Mouse (Mus musculus) testis, postnatal 14 days (tissue): ENCODE measurements around the gene 3830417A13Rik.

Experiments
- DNase-seq: peaks from one replicate; pipeline ENCODE4 v3.0.0; 2021; ENCODE audit warnings: low spot score

3830417A13Rik gene

DNA sequence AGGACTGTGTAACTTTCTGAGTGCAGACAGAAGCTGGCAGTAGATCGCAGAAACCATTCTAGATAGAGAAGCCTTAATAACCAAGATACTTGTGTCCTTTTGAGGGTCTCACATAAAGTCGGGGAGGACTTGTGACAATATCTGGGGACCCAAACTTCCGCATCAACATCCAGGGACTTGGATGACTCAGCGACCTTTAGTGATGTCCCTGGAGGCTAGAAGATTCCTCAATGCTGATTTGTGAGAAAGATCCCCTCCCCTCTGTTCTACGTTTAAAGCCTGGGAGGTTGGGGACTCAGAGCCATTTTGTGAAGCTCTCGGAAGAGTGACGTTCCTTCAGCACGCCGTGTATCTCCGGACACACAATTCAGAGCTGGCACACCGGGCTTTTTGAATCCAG, at the start of gene 3830417A13Rik:
TSS of gene 3830417A13Rik (plus strand) at position 301 of the 400 bp plus-strand sequence.
- no peak for DNase-seq

DNA sequence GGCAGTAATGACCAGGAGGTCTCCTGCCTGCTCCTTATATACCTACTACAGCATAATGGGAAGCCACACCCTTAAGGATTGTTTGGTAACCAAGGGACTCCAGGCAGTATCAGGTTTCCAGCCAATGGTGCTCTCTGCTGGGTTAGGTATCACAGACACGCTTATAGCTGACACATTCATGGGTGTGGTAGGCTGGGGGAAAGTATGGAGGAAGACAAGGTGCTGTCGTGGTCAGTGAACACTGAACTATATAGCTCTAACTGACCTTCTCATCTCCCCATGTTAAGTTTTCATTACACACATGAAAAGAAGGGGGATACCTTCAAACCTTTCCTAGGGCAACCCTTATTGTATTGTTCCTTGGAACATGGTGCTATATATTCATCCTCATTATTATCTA, 21.2 kb upstream of the 3830417A13Rik start, which contains the start of gene Gm6760:
TSS of gene Gm6760 (minus strand) at position 101 of the 400 bp plus-strand sequence.
- no peak for DNase-seq

DNA sequence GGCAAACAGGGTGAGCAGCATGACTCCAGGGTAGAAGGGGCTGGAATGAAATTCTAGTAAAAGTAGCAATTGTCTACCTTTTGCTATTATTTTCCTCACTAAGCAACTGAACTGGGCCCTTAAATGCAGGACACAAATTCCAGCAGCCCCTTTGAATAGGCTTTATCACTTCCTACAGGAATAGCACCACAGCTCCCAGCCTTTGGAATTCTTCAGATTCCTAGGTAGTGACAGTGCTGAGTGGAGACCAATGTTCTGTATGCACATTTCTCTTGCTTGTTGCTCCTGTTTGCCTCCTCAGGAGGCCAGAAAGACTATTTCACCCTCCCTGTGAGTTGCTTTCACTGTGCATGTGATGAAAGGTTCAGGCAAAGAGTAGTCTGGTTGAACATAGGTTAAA, 7.9 kb downstream of the 3830417A13Rik start:
- no peak for DNase-seq
